Comparison of ENCODE assay signal across 1 mouse cellular context in genomic region chr10:128302785-128303125, GRCm38 (mm10).
TF ChIP-seq lines count a peak whose summit lies in the region.

No protein-coding gene starts in this region.

TF ChIP-seq in MEL, 35 proteins besides CTCF, POLR2A, EP300 and RAD21 (continued from another document):
- no peak for TF ChIP-seq TAL1 (IDR thresholded peaks at IDR 0.05; ENCODE audit: low read length)
- no peak for TF ChIP-seq ZMIZ1 (IDR thresholded peaks at IDR 0.05; ENCODE audit: low read depth, low read length)
- TF ChIP-seq POLR2AphosphoS2 (IDR thresholded peaks at IDR 0.05; ENCODE audit: low read length) = no peak
TF ChIP-seq in MEL: peak in this region for 0.
